Mouse (Mus musculus) CH12.LX (cell line): ENCODE data around the gene Pax4.

Experiments used
- CTCF ChIP-seq, 2 experiments: IDR thresholded peaks in 1 of 2; conservative IDR thresholded peaks in 1 of 2; 2 replicates each; pipeline ENCODE4 v1.5.1; 2011 to 2012; ENCODE audit warnings: low read depth in 2 of 2, low read length in 2 of 2, improper control_type of control experiment in 1 of 2, inconsistent platforms in 1 of 2, mild to moderate bottlenecking in 1 of 2, moderate library complexity in 1 of 2
- E2F4 ChIP-seq: IDR thresholded peaks from 2 replicates; pipeline ENCODE4 v1.6.1; 2011; ENCODE audit warnings: low read depth, low read length, improper control_type of control experiment; ENCODE audit not compliant: insufficient replicate concordance
- EP300 ChIP-seq: IDR thresholded peaks from 2 replicates; pipeline ENCODE4 v1.6.1; 2011; ENCODE audit warnings: low read length, improper control_type of control experiment
- POLR2A ChIP-seq: IDR thresholded peaks from 2 replicates; pipeline ENCODE4 v1.6.1; 2011; ENCODE audit warnings: low read depth, mild to moderate bottlenecking, improper control_type of control experiment, low read length
- RCOR1 ChIP-seq: conservative IDR thresholded peaks from 2 replicates; pipeline ENCODE4 v1.6.1; 2012; ENCODE audit warnings: low read depth, mild to moderate bottlenecking, inconsistent platforms, low read length, improper control_type of control experiment
- SMC3 ChIP-seq: IDR thresholded peaks from 2 replicates; pipeline ENCODE4 v1.6.1; 2011; ENCODE audit warnings: low read depth, low read length, improper control_type of control experiment
- TBP ChIP-seq: conservative IDR thresholded peaks from 2 replicates; pipeline ENCODE4 v1.6.1; 2011; ENCODE audit warnings: low read depth, low read length, improper control_type of control experiment
- TCF12 ChIP-seq: IDR thresholded peaks from 2 replicates; pipeline ENCODE4 v1.6.1; 2014; ENCODE audit warnings: low read depth, mild to moderate bottlenecking, inconsistent platforms, low read length, improper control_type of control experiment
- USF1 ChIP-seq: IDR thresholded peaks from 2 replicates; pipeline ENCODE4 v1.6.1; 2014; ENCODE audit warnings: low read depth, mild to moderate bottlenecking, inconsistent platforms, low read length, improper control_type of control experiment

GRCm38 (mm10) chr6:28398726-28399125, 50.4 kb downstream of the Pax4 start:
- TF ChIP-seq TCF12 = no peak
- TF ChIP-seq POLR2A = no peak
- no peak for TF ChIP-seq EP300
- no peak for TF ChIP-seq RCOR1
- TF ChIP-seq CTCF (conservative IDR thresholded peaks at IDR 0.05 in 1 of 2, IDR thresholded peaks at IDR 0.05 in 1 of 2; ENCODE audit: low read depth in 2 of 2, low read length in 2 of 2) = no peak
- TF ChIP-seq SMC3 = no peak
- TF ChIP-seq E2F4 = no peak
- no peak for TF ChIP-seq TBP
- TF ChIP-seq USF1 = no peak
